In the genomic region with DNA sequence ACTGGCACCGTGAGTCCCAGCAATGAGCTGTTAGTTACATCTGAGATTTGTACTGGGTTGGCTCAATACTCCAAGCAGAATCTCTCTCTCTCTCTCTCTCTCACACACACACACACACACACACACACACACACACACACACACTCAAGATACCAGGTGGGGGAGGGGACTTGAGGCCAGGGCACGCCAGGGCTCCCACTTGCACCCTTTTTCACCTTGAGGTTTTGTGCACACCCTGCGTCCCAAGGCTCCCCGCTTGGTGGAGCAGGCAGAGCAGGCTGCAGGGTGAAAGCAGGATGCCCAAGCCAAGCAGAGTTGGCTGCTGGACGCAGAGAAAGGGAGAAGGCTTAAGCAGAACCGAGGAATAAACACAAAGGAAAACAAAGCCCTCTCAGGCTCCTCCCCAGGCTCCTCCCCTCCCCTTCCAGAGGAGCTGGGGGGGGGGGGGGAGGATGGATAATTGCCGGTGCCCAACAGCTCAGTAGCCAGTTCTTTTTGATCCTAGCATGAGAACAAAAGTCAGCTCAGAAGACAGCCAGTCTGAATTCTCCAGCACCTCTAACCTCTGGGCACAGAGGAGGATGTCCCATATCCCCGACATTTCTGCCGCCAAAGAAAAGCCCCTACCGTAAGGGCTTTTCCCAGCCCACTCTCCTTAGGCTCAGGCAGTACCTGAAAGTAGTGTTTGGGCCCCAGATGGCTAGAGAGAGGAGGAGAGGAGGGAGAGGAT, we compare ENCODE assay signal across 8 mouse cellular contexts. TPM values are rescaled to one million over a fixed set of nuclear protein-coding genes. Genes with fewer than 3 reads are reported as not detected.
DNase-seq lines count a peak whose midpoint lies in the region; ATAC-seq and TF ChIP-seq lines count a peak whose summit lies in the region.

No protein-coding gene starts in this region.

- peak overlapping the region; percentile 31 for H3K4me3 ChIP-seq in heart, embryonic 13.5 days
- H3K4me3 ChIP-seq in limb, embryonic 12.5 days (replicated peaks): peak overlapping the region; percentile 33
- H3K4me3 ChIP-seq in midbrain, postnatal 0 days (ENCODE audit: low read depth, low read length): no peak overlapping the region; the same call in 1 of the 2 replicates

- no peaks in the 10 kb centered on the region for H3K9me3 ChIP-seq in heart, embryonic 13.5 days
- H3K9me3 ChIP-seq in limb, embryonic 12.5 days: no peaks in the 10 kb centered on the region
- no peaks in the 10 kb centered on the region for H3K9me3 ChIP-seq in midbrain, postnatal 0 days (ENCODE audit: low read length)

- TF ChIP-seq CTCF in midbrain, postnatal 0 days (IDR thresholded peaks at IDR 0.05): peak; percentile 43

- no peak for DNase-seq in frontal cortex, postnatal 10 days (ENCODE audit: low spot score in 2 of 2)
- peak; percentile 35 for DNase-seq in ZHBTc4 (ENCODE audit: low read depth, low spot score)
- peak; percentile 45 for DNase-seq in midbrain, postnatal 0 days (ENCODE audit: low spot score)
- DNase-seq in layer of hippocampus, postnatal 10 days (ENCODE audit: low spot score in 2 of 2): no peak
- no peak for DNase-seq in spleen, postnatal 10 days (ENCODE audit: low spot score in 2 of 2)

- H3K4me1 ChIP-seq in heart, embryonic 13.5 days: peaks cover 61% of the 10 kb centered on the region
- peaks cover 52% of the 10 kb centered on the region for H3K4me1 ChIP-seq in limb, embryonic 12.5 days (replicated peaks)
- no peaks in the 10 kb centered on the region for H3K4me1 ChIP-seq in midbrain, postnatal 0 days (ENCODE audit: insufficient read depth, low read length)

- peak overlapping the region; percentile 68 for H3K27ac ChIP-seq in heart, embryonic 13.5 days (replicated peaks)
- peak overlapping the region; percentile 95 for H3K27ac ChIP-seq in limb, embryonic 12.5 days
- H3K27ac ChIP-seq in midbrain, postnatal 0 days (ENCODE audit: low read depth, low read length): peak overlapping the region; percentile 49

- no peaks in the 10 kb centered on the region for H3K27me3 ChIP-seq in heart, embryonic 13.5 days (replicated peaks)
- H3K27me3 ChIP-seq in limb, embryonic 12.5 days: no peaks in the 10 kb centered on the region
- no peaks in the 10 kb centered on the region for H3K27me3 ChIP-seq in midbrain, postnatal 0 days (ENCODE audit: insufficient read depth, low read length)

- peaks cover 28% of the 10 kb centered on the region for H3K36me3 ChIP-seq in heart, embryonic 13.5 days
- H3K36me3 ChIP-seq in limb, embryonic 12.5 days: peaks cover 30% of the 10 kb centered on the region
- H3K36me3 ChIP-seq in midbrain, postnatal 0 days (ENCODE audit: insufficient read depth, low read length): no peaks in the 10 kb centered on the region

- 6% methylated on average over 10 of the region's 10 CpGs for WGBS in heart, embryonic 13.5 days
- WGBS in limb, embryonic 12.5 days: 3% methylated on average over 10 of the region's 10 CpGs
- WGBS in midbrain, postnatal 0 days: 2% methylated on average over 9 of the region's 10 CpGs

- peak; percentile 27; the same call in 1 of the 2 replicates for ATAC-seq in frontal cortex, adult (ENCODE audit: low TSS enrichment)
- ATAC-seq in heart, embryonic 13.5 days (ENCODE audit: extremely low read depth, insufficient number of reproducible peaks, low FRiP score, low TSS enrichment): 0 out of 2 replicates have a peak, but pooled peaks have one; percentile 26
- ATAC-seq in limb, embryonic 12.5 days (ENCODE audit: insufficient number of reproducible peaks, insufficient read depth, low FRiP score, low TSS enrichment, low read depth): peak; percentile 30; the same call in 1 of the 2 replicates
- peak; percentile 65 for ATAC-seq in midbrain, postnatal 0 days (ENCODE audit: low FRiP score)

- peak overlapping the region; percentile 66 for H3K9ac ChIP-seq in heart, embryonic 13.5 days
- H3K9ac ChIP-seq in limb, embryonic 12.5 days (replicated peaks): peak overlapping the region; percentile 67
- peak overlapping the region; percentile 51; the same call in 1 of the 2 replicates for H3K9ac ChIP-seq in midbrain, postnatal 0 days (replicated peaks; ENCODE audit: low read length, poor library complexity, severe bottlenecking)

- H3K4me2 ChIP-seq in heart, embryonic 13.5 days: peak overlapping the region; percentile 63
- H3K4me2 ChIP-seq in limb, embryonic 12.5 days: peak overlapping the region; percentile 58
- H3K4me2 ChIP-seq in midbrain, postnatal 0 days (ENCODE audit: low read depth, low read length, poor library complexity, severe bottlenecking): peak overlapping the region; percentile 44

RNA-seq across cellular contexts. Expression of a gene that starts 9.5 kb away (rescaled TPM):
- 0.09 and 0.15 TPM in 2 replicates for polyA plus RNA-seq in heart, embryonic 13.5 days (2015; fragmentation: Nextera tagmentation; extraction: Ambion mirVana)
- polyA plus RNA-seq in limb, embryonic 12.5 days (2016; fragmentation: Nextera tagmentation; extraction: Ambion mirVana): 0.09 TPM in 1 of 2 replicates, not detected in the other
- total RNA-seq in midbrain, postnatal 0 days (2014; rRNA removed): 0.66 and 4.2 TPM in 2 replicates
- 0.82 and 2.6 TPM in 2 replicates for polyA plus RNA-seq in midbrain, postnatal 0 days (2015; fragmentation: Nextera tagmentation; extraction: Ambion mirVana)
- total RNA-seq in layer of hippocampus, postnatal 10 days (2021): 1 to 10 TPM; 2.1 to 4.0 TPM

RNA-seq across cellular contexts. Expression of a gene that starts 9.5 kb away (rescaled TPM):
- 19.9 and 20.4 TPM in 2 replicates for polyA plus RNA-seq in heart, embryonic 13.5 days (2015; fragmentation: Nextera tagmentation; extraction: Ambion mirVana)
- polyA plus RNA-seq in limb, embryonic 12.5 days (2016; fragmentation: Nextera tagmentation; extraction: Ambion mirVana): 29.4 and 29.9 TPM in 2 replicates
- 2.7 and 3.5 TPM in 2 replicates for total RNA-seq in midbrain, postnatal 0 days (2014; rRNA removed)
- 1.4 and 1.5 TPM in 2 replicates for polyA plus RNA-seq in midbrain, postnatal 0 days (2015; fragmentation: Nextera tagmentation; extraction: Ambion mirVana)
- total RNA-seq in layer of hippocampus, postnatal 10 days (2021): 1 to 10 TPM; 2.5 to 2.6 TPM

RNA-seq across cellular contexts. Expression of a gene that starts 27.9 kb away (rescaled TPM):
- polyA plus RNA-seq in heart, embryonic 13.5 days (2015; fragmentation: Nextera tagmentation; extraction: Ambion mirVana): 0.08 and 0.11 TPM in 2 replicates
- polyA plus RNA-seq in limb, embryonic 12.5 days (2016; fragmentation: Nextera tagmentation; extraction: Ambion mirVana): 0.08 TPM in 1 of 2 replicates, not detected in the other
- 0.38 and 1.2 TPM in 2 replicates for total RNA-seq in midbrain, postnatal 0 days (2014; rRNA removed)
- polyA plus RNA-seq in midbrain, postnatal 0 days (2015; fragmentation: Nextera tagmentation; extraction: Ambion mirVana): 0.54 and 0.91 TPM in 2 replicates
- total RNA-seq in layer of hippocampus, postnatal 10 days (2021): under 1 TPM; 0.60 to 0.98 TPM

RNA-seq across cellular contexts. Expression of a gene that starts 44.2 kb away (rescaled TPM):
- 1.0 and 1.4 TPM in 2 replicates for polyA plus RNA-seq in heart, embryonic 13.5 days (2015; fragmentation: Nextera tagmentation; extraction: Ambion mirVana)
- polyA plus RNA-seq in limb, embryonic 12.5 days (2016; fragmentation: Nextera tagmentation; extraction: Ambion mirVana): 0.59 and 0.97 TPM in 2 replicates
- total RNA-seq in midbrain, postnatal 0 days (2014; rRNA removed): 0.16 and 0.66 TPM in 2 replicates
- polyA plus RNA-seq in midbrain, postnatal 0 days (2015; fragmentation: Nextera tagmentation; extraction: Ambion mirVana): 1.1 TPM in 2 replicates
- 1 to 10 TPM; 1.3 to 1.4 TPM for total RNA-seq in layer of hippocampus, postnatal 10 days (2021)

RNA-seq across cellular contexts. Expression of a gene that starts 54.8 kb away (rescaled TPM):
- polyA plus RNA-seq in heart, embryonic 13.5 days (2015; fragmentation: Nextera tagmentation; extraction: Ambion mirVana): 85.2 and 89.5 TPM in 2 replicates
- polyA plus RNA-seq in limb, embryonic 12.5 days (2016; fragmentation: Nextera tagmentation; extraction: Ambion mirVana): 211 and 229 TPM in 2 replicates
- total RNA-seq in midbrain, postnatal 0 days (2014; rRNA removed): 95.4 and 142 TPM in 2 replicates
- polyA plus RNA-seq in midbrain, postnatal 0 days (2015; fragmentation: Nextera tagmentation; extraction: Ambion mirVana): 148 and 152 TPM in 2 replicates
- total RNA-seq in layer of hippocampus, postnatal 10 days (2021): 10 to 100 TPM; 72.4 to 74.9 TPM

Comparison
In these comparisons a context has a peak if more than half of its experiments do, and no peak if none do; other contexts are left out.
1. DNase-seq: peak in ZHBTc4 (single experiment) and midbrain, postnatal 0 days (single experiment); none in frontal cortex, postnatal 10 days (0 of 2), layer of hippocampus, postnatal 10 days (0 of 2) and spleen, postnatal 10 days (0 of 2).
2. Peak in every context shown above with its lines, with median percentiles within 50 percentile points of each other: ATAC-seq, H3K27ac ChIP-seq, H3K4me2 ChIP-seq and H3K9ac ChIP-seq.